Mouse (Mus musculus) kidney, embryonic 15.5 days (tissue): ENCODE measurements around the gene Samd1. TPM values are rescaled to one million over a fixed set of nuclear protein-coding genes. Genes with fewer than 3 reads are reported as not detected.
A peak's percentile ranks its signal among the peaks of the same experiment; 100 is the strongest.

Experiments
- ATAC-seq: fragments of 200-750 bp; cut with Nextera tagmentation; replicated peaks from 2 replicates; pipeline ENCODE4 v1.8.0; 2017; ENCODE audit warnings: moderate TSS enrichment; ENCODE audit not compliant: low FRiP score
- H3K27ac ChIP-seq: fragments of 300-500 bp; sonication (generic); 2 replicates; pipeline ENCODE4 v1.5.1; 2015; ENCODE audit warnings: mild to moderate bottlenecking, inconsistent platforms
- H3K27me3 ChIP-seq: fragments of 300-500 bp; sonication (generic); 2 replicates; pipeline ENCODE4 v1.6.1; 2015; ENCODE audit warnings: inconsistent platforms
- H3K36me3 ChIP-seq: fragments of 300-500 bp; sonication (generic); 2 replicates; pipeline ENCODE4 v1.6.1; 2015; ENCODE audit warnings: inconsistent platforms
- H3K4me1 ChIP-seq: fragments of 300-500 bp; sonication (generic); 2 replicates; pipeline ENCODE4 v1.6.1; 2015; ENCODE audit warnings: inconsistent platforms
- H3K4me2 ChIP-seq: fragments of 300-500 bp; sonication (generic); 2 replicates; pipeline ENCODE4 v1.6.1; 2015; ENCODE audit warnings: moderate library complexity, mild to moderate bottlenecking, inconsistent platforms
- H3K4me3 ChIP-seq: fragments of 300-500 bp; sonication (generic); replicated peaks from 2 replicates; pipeline ENCODE4 v1.5.1; 2015; ENCODE audit warnings: mild to moderate bottlenecking, inconsistent platforms
- H3K9ac ChIP-seq: fragments of 300-500 bp; sonication (generic); 2 replicates; pipeline ENCODE4 v1.6.1; 2015; ENCODE audit warnings: mild to moderate bottlenecking, inconsistent platforms
- H3K9me3 ChIP-seq: fragments of 300-500 bp; sonication (generic); replicated peaks from 2 replicates; pipeline ENCODE4 v1.6.1; 2016; ENCODE audit warnings: inconsistent platforms
- WGBS: fragments of 180-500 bp; shearing (Covaris S2); methylation state at CpG from one replicate; pipeline ENCODE4 v1.1.7; 2015; ENCODE audit warnings: mixed read lengths; 5-methylcytosine and 5-hydroxymethylcytosine counted together
- polyA plus RNA-seq: library from polyadenylated mRNA; unstranded; fragments of >200 nt; fragmentation: Nextera tagmentation; extraction: Ambion mirVana; gene quantifications from 2 replicates; pipeline ENCODE4 v1.2.1, GENCODE M21; 2015

The Samd1 gene
- polyA plus RNA-seq: 11.0 and 11.5 TPM in 2 replicates

GRCm38 (mm10) chr8:83997511-83998141, at the start of gene Samd1:
Gene Samd1 (plus strand): TSS chr8:83997672.
- WGBS: under 1% methylated on average over 68 of the region's 112 CpGs
- ATAC-seq: no peak; the same call in 1 of the 2 replicates

GRCm38 (mm10) chr8:83954749-83955105, 42.7 kb upstream of the Samd1 start:
- 2% methylated on average over 14 of the region's 14 CpGs for WGBS
- H3K9ac ChIP-seq: peak overlapping the region; percentile 62

More at GRCm38 (mm10) chr8:83997511-83998141, at the start of gene Samd1:
- Histone ChIP-seq H3K4me2 (peak within 1 kb of the TSS; percentile 92), H3K9ac (peak within 1 kb of the TSS; percentile 76), H3K27me3 (peaks cover 6% of the 10 kb centered on the region; the same call in 1 of the 2 replicates), H3K4me1 (peaks cover 38% of the 10 kb centered on the region), H3K36me3 (peaks cover 55% of the 10 kb centered on the region), H3K4me3 (peak within 1 kb of the TSS; percentile 71), H3K27ac (peak within 1 kb of the TSS; percentile 97), H3K9me3 (no peaks in the 10 kb centered on the region)

GRCm38 (mm10) chr8:83955106-83955957, 42.1 kb upstream of the Samd1 start, which contains the start of the genes Gm10644 and Asf1b:
Gene Gm10644 (minus strand): TSS chr8:83955205.
Gene Asf1b (plus strand): TSS chr8:83955507.
- H3K36me3 ChIP-seq: no peaks in the 10 kb centered on the region
- WGBS: under 1% methylated on average over 75 of the region's 75 CpGs
- ATAC-seq: peak; percentile 100
- H3K4me2 ChIP-seq: peak within 1 kb of the TSS; percentile 96
- H3K4me3 ChIP-seq: peak within 1 kb of the TSS; percentile 85
- H3K9ac ChIP-seq: peak within 1 kb of the TSS; percentile 68
- no peaks in the 10 kb centered on the region for H3K9me3 ChIP-seq
- H3K27me3 ChIP-seq: no peaks in the 10 kb centered on the region
- H3K27ac ChIP-seq: peak within 1 kb of the TSS; percentile 51
- H3K4me1 ChIP-seq: peaks cover 24% of the 10 kb centered on the region

More at GRCm38 (mm10) chr8:83954749-83955105, 42.7 kb upstream of the Samd1 start:
- Histone ChIP-seq H3K4me1 (peaks cover 24% of the 10 kb centered on the region), H3K27me3 (no peaks in the 10 kb centered on the region), H3K4me3 (peak overlapping the region; percentile 85), H3K4me2 (peak overlapping the region; percentile 96), H3K9me3 (no peaks in the 10 kb centered on the region), H3K27ac (peak overlapping the region; percentile 51), H3K36me3 (no peaks in the 10 kb centered on the region)
- no peak for ATAC-seq

GRCm38 (mm10) chr8:83955958-83956218, 41.6 kb upstream of the Samd1 start:
- H3K4me3 ChIP-seq: peak overlapping the region; percentile 85
- H3K36me3 ChIP-seq: no peaks in the 10 kb centered on the region
- H3K27me3 ChIP-seq: no peaks in the 10 kb centered on the region
- H3K27ac ChIP-seq: 0 out of 2 replicates have a peak overlapping the region, but pooled peaks have one; percentile 32
- H3K9me3 ChIP-seq: no peaks in the 10 kb centered on the region
- WGBS: under 1% methylated on average over 15 of the region's 15 CpGs
- no peak for ATAC-seq
- peak overlapping the region; percentile 96 for H3K4me2 ChIP-seq
- peaks cover 24% of the 10 kb centered on the region for H3K4me1 ChIP-seq
- H3K9ac ChIP-seq: peak overlapping the region; percentile 68

- H3K27me3 ChIP-seq: no peaks in the 10 kb centered on the region
- H3K4me3 ChIP-seq: peak overlapping the region; percentile 85
- H3K9me3 ChIP-seq: no peaks in the 10 kb centered on the region
- H3K4me1 ChIP-seq: peaks cover 24% of the 10 kb centered on the region
- H3K36me3 ChIP-seq: no peaks in the 10 kb centered on the region
- H3K27ac ChIP-seq: no peak overlapping the region
- ATAC-seq: no peak
- 0 out of 2 replicates have a peak overlapping the region, but pooled peaks have one; percentile 68 for H3K9ac ChIP-seq
- WGBS: 35% methylated on average over 1 of the region's 1 CpGs
- peak overlapping the region; percentile 96 for H3K4me2 ChIP-seq
Observed at GRCm38 (mm10) chr8:83956789-83957188, 40.7 kb upstream of the Samd1 start.

- H3K27me3 ChIP-seq: no peaks in the 10 kb centered on the region
- H3K9me3 ChIP-seq: no peaks in the 10 kb centered on the region
- no peak for ATAC-seq
- H3K4me3 ChIP-seq: no peak overlapping the region
- no peak overlapping the region for H3K27ac ChIP-seq
- no peak overlapping the region for H3K4me2 ChIP-seq
- H3K9ac ChIP-seq: no peak overlapping the region
- peaks cover 35% of the 10 kb centered on the region for H3K36me3 ChIP-seq
- H3K4me1 ChIP-seq: no peaks in the 10 kb centered on the region
- WGBS: 90% methylated on average over 5 of the region's 5 CpGs
Observed at GRCm38 (mm10) chr8:83964015-83964765, 33.3 kb upstream of the Samd1 start.

DNA sequence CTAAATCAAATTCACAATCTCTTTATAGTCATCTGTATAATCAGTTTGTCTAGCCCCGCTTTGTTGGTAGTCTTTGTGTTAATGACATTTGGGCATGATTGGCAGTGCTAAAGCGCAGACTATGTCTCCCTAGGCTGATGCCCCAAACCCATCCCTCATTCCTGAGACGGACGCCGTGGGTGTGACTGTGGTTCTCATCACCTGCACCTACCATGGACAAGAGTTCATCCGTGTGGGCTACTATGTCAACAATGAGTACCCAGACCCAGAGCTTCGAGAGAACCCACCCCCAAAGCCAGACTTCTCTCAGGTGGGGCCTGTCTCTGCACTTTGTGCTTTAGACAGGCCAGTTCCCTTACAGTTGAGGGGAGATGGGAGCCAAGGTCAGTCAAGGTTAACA, 29.8 kb upstream of the Samd1 start:
- Histone ChIP-seq H3K27ac (no peak overlapping the region), H3K4me3 (no peak overlapping the region), H3K9ac (no peak overlapping the region), H3K27me3 (no peaks in the 10 kb centered on the region), H3K9me3 (no peaks in the 10 kb centered on the region), H3K4me1 (peaks cover 6% of the 10 kb centered on the region), H3K36me3 (peaks cover 45% of the 10 kb centered on the region), H3K4me2 (no peak overlapping the region)
- 92% methylated on average over 7 of the region's 7 CpGs for WGBS
- no peak for ATAC-seq

DNA sequence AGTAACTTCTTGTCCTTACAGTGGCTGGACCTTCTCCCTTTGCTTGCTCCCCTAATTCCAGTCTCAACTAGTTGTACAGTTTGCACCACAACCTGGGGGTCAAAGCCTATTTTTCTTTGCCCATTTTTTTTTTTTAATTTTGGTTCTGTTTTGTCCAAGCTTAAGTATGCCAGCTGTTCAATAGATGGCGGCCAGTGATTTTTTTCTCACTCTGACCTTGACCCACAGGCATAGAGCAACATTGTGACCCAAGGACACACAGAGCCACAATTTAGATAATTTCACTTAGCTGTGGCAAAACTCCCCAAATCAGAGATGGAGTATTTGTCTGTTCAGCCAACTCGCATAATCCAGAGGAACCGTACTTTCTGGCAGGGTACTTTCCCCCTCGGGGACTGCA, 26.4 kb upstream of the Samd1 start:
- Histone ChIP-seq H3K9me3 (no peaks in the 10 kb centered on the region), H3K36me3 (peaks cover 34% of the 10 kb centered on the region), H3K27me3 (no peaks in the 10 kb centered on the region), H3K9ac (0 out of 2 replicates have a peak overlapping the region, but pooled peaks have one; percentile 63), H3K4me3 (no peak overlapping the region), H3K4me1 (peaks cover 25% of the 10 kb centered on the region), H3K27ac (no peak overlapping the region), H3K4me2 (no peak overlapping the region)
- no peak for ATAC-seq
- 84% methylated on average over 4 of the region's 4 CpGs for WGBS

GRCm38 (mm10) chr8:83971661-83972060, 25.8 kb upstream of the Samd1 start:
- no peak for ATAC-seq
- H3K9me3 ChIP-seq: no peaks in the 10 kb centered on the region
- 79% methylated on average over 6 of the region's 6 CpGs for WGBS
- peaks cover 28% of the 10 kb centered on the region for H3K4me1 ChIP-seq
- H3K9ac ChIP-seq: peak overlapping the region; percentile 63
- peak overlapping the region; percentile 85 for H3K4me2 ChIP-seq
- no peaks in the 10 kb centered on the region for H3K27me3 ChIP-seq
- peaks cover 31% of the 10 kb centered on the region for H3K36me3 ChIP-seq
- peak overlapping the region; percentile 99 for H3K4me3 ChIP-seq
- peak overlapping the region; percentile 75; the same call in 1 of the 2 replicates for H3K27ac ChIP-seq

GRCm38 (mm10) chr8:83972150-83973120, 25.0 kb upstream of the Samd1 start, which contains the start of gene Prkaca:
Gene Prkaca (plus strand): TSS chr8:83972993.
- Histone ChIP-seq H3K9me3 (no peaks in the 10 kb centered on the region), H3K27ac (peak within 1 kb of the TSS; percentile 80), H3K4me3 (peak within 1 kb of the TSS; percentile 99), H3K36me3 (peaks cover 23% of the 10 kb centered on the region), H3K4me1 (peaks cover 35% of the 10 kb centered on the region), H3K27me3 (no peaks in the 10 kb centered on the region), H3K4me2 (peak within 1 kb of the TSS; percentile 95), H3K9ac (peak within 1 kb of the TSS; percentile 94)
- ATAC-seq: peak; percentile 100
- under 1% methylated on average over 71 of the region's 94 CpGs for WGBS
